Mouse (Mus musculus) midbrain, embryonic 14.5 days (tissue): Measurements from ENCODE around the gene Eva1b. TPM values are rescaled to one million over a fixed set of nuclear protein-coding genes. Genes with fewer than 3 reads are reported as not detected.
A peak's percentile ranks its signal among the peaks of the same experiment; 100 is the strongest.
"Not testable (repeated sequence)": the region's sequence is repeated elsewhere in the genome, so short reads cannot be mapped to it uniquely, and the experiment has no call there.

Experiments
- ATAC-seq: fragments of 200-750 bp; cut with Nextera tagmentation; 2 replicates; pipeline ENCODE4 v1.8.0; 2017; ENCODE audit warnings: moderate number of reproducible peaks, moderate library complexity; ENCODE audit not compliant: low FRiP score, low TSS enrichment
- DNase-seq: peaks from one replicate; pipeline ENCODE4 v3.0.0-alpha.2; 2015
- H3K27ac ChIP-seq: fragments of 300-500 bp; sonication (generic); replicated peaks from 2 replicates; pipeline ENCODE4 v1.5.1; 2014; ENCODE audit warnings: mild to moderate bottlenecking, low read depth, low read length, moderate library complexity
- H3K27me3 ChIP-seq: fragments of 300-500 bp; sonication (generic); 2 replicates; pipeline ENCODE4 v1.6.1; 2014; ENCODE audit warnings: low read length, control low read depth, mixed read lengths; ENCODE audit not compliant: control insufficient read depth, insufficient read depth
- H3K36me3 ChIP-seq: fragments of 300-500 bp; sonication (generic); 2 replicates; pipeline ENCODE4 v1.6.1; 2014; ENCODE audit warnings: low read length, control low read depth; ENCODE audit not compliant: control insufficient read depth, insufficient read depth
- H3K4me1 ChIP-seq: fragments of 300-500 bp; sonication (generic); 2 replicates; pipeline ENCODE4 v1.6.1; 2014; ENCODE audit warnings: mild to moderate bottlenecking, antibody characterized with exemption, low read length, control low read depth; ENCODE audit not compliant: control insufficient read depth, insufficient read depth
- H3K4me2 ChIP-seq: fragments of 300-500 bp; sonication (generic); 2 replicates; pipeline ENCODE4 v1.6.1; 2014; ENCODE audit warnings: mild to moderate bottlenecking, low read length, moderate library complexity
- H3K4me3 ChIP-seq: fragments of 300-500 bp; sonication (generic); replicated peaks from 2 replicates; pipeline ENCODE4 v1.5.1; 2014; ENCODE audit warnings: low read depth, low read length
- H3K9ac ChIP-seq: fragments of 300-500 bp; sonication (generic); replicated peaks from 2 replicates; pipeline ENCODE4 v1.6.1; 2014; ENCODE audit warnings: mild to moderate bottlenecking, low read length, moderate library complexity
- H3K9me3 ChIP-seq: fragments of 300-500 bp; sonication (generic); 2 replicates; pipeline ENCODE4 v1.6.1; 2016; ENCODE audit warnings: low read length, control low read depth, mixed read lengths; ENCODE audit not compliant: control insufficient read depth
- WGBS: fragments of 180-500 bp; shearing (Covaris S2); extraction: QIAGEN DNeasy Blood & Tissue Kit; methylation state at CpG from one replicate; pipeline ENCODE4 v1.1.7; 2014; 5-methylcytosine and 5-hydroxymethylcytosine counted together
- polyA plus RNA-seq: library from polyadenylated mRNA; unstranded; fragments of >200 nt; fragmentation: Nextera tagmentation; extraction: Ambion mirVana; gene quantifications from 2 replicates; pipeline ENCODE4 v1.2.1, GENCODE M21; 2014

Gene Eva1b
- polyA plus RNA-seq, 1 experiment from 2014 or later, result 12.3 TPM

GRCm38 (mm10) chr4:126165092-126165491, 17.5 kb downstream of the Eva1b start:
- peaks cover 46% of the 10 kb centered on the region for H3K36me3 ChIP-seq
- not testable (repeated sequence) for DNase-seq, H3K4me2 ChIP-seq, H3K27me3 ChIP-seq, H3K4me3 ChIP-seq, H3K9ac ChIP-seq, H3K27ac ChIP-seq, H3K9me3 ChIP-seq, ATAC-seq, H3K4me1 ChIP-seq
- 74% methylated on average over 8 of the region's 10 CpGs for WGBS

GRCm38 (mm10) chr4:126166084-126166483, 18.5 kb downstream of the Eva1b start:
- Histone ChIP-seq H3K36me3 (peaks cover 56% of the 10 kb centered on the region), H3K27me3 (no peaks in the 10 kb centered on the region), H3K4me3 (no peak overlapping the region), H3K9me3 (no peaks in the 10 kb centered on the region), H3K4me2 (no peak overlapping the region), H3K4me1 (peaks cover 9% of the 10 kb centered on the region), H3K9ac (no peak overlapping the region), H3K27ac (no peak overlapping the region)
- no peak for DNase-seq
- ATAC-seq, result no peak
- WGBS, result 91% methylated on average over 3 of the region's 3 CpGs

- Histone ChIP-seq H3K4me3 (no peak overlapping the region), H3K4me1 (no peaks in the 10 kb centered on the region), H3K27ac (no peak overlapping the region), H3K9ac (no peak overlapping the region), H3K9me3 (no peaks in the 10 kb centered on the region), H3K4me2 (no peak overlapping the region), H3K27me3 (no peaks in the 10 kb centered on the region), H3K36me3 (peaks cover 83% of the 10 kb centered on the region)
- ATAC-seq, result no peak
- 96% methylated on average over 6 of the region's 6 CpGs for WGBS
- DNase-seq, result no peak
Measured at GRCm38 (mm10) chr4:126168851-126169250, 21.3 kb downstream of the Eva1b start.

- H3K4me3 ChIP-seq, H3K27ac ChIP-seq, ATAC-seq, H3K4me2 ChIP-seq, H3K27me3 ChIP-seq, DNase-seq, H3K4me1 ChIP-seq, H3K9ac ChIP-seq, H3K9me3 ChIP-seq: not testable (repeated sequence)
- H3K36me3 ChIP-seq, result peaks cover 97% of the 10 kb centered on the region
- WGBS, result 97% methylated on average over 5 of the region's 5 CpGs
Measured at GRCm38 (mm10) chr4:126170737-126171136, 23.2 kb downstream of the Eva1b start.

GRCm38 (mm10) chr4:126173800-126174199, 26.3 kb downstream of the Eva1b start:
- Histone ChIP-seq H3K27ac (no peak overlapping the region), H3K27me3 (no peaks in the 10 kb centered on the region), H3K4me3 (no peak overlapping the region), H3K4me2 (no peak overlapping the region), H3K36me3 (peaks cover 93% of the 10 kb centered on the region), H3K4me1 (no peaks in the 10 kb centered on the region), H3K9me3 (no peaks in the 10 kb centered on the region), H3K9ac (no peak overlapping the region)
- DNase-seq (no peak), ATAC-seq (no peak)
- 95% methylated on average over 5 of the region's 5 CpGs for WGBS

GRCm38 (mm10) chr4:126175980-126176379, 28.4 kb downstream of the Eva1b start:
- not testable (repeated sequence) for H3K4me1 ChIP-seq, DNase-seq, H3K9me3 ChIP-seq, H3K4me2 ChIP-seq, ATAC-seq, H3K4me3 ChIP-seq, H3K9ac ChIP-seq, H3K27me3 ChIP-seq, H3K27ac ChIP-seq
- WGBS, result 94% methylated on average over 7 of the region's 7 CpGs
- peaks cover 93% of the 10 kb centered on the region for H3K36me3 ChIP-seq

- DNase-seq (peak; percentile 81), ATAC-seq (no peak)
- no peak overlapping the region for H3K9ac ChIP-seq
- no peak overlapping the region for H3K4me3 ChIP-seq
- H3K36me3 ChIP-seq, result peaks cover 71% of the 10 kb centered on the region
- no peaks in the 10 kb centered on the region for H3K9me3 ChIP-seq
- H3K4me1 ChIP-seq, result no peaks in the 10 kb centered on the region
- no peaks in the 10 kb centered on the region for H3K27me3 ChIP-seq
- H3K4me2 ChIP-seq, result no peak overlapping the region
- WGBS, result 62% methylated on average over 7 of the region's 7 CpGs
- no peak overlapping the region for H3K27ac ChIP-seq
Measured at GRCm38 (mm10) chr4:126181170-126181957, 33.8 kb downstream of the Eva1b start.

- Histone ChIP-seq H3K9ac (no peak overlapping the region), H3K4me2 (no peak overlapping the region), H3K27ac (no peak overlapping the region), H3K36me3 (peaks cover 57% of the 10 kb centered on the region), H3K27me3 (no peaks in the 10 kb centered on the region), H3K4me3 (no peak overlapping the region), H3K9me3 (no peaks in the 10 kb centered on the region), H3K4me1 (no peaks in the 10 kb centered on the region)
- ATAC-seq, result no peak
- no peak for DNase-seq
- 93% methylated on average over 5 of the region's 5 CpGs for WGBS
Measured at GRCm38 (mm10) chr4:126183034-126183433, 35.5 kb downstream of the Eva1b start.

- no peaks in the 10 kb centered on the region for H3K27me3 ChIP-seq
- no peak overlapping the region for H3K4me3 ChIP-seq
- no peaks in the 10 kb centered on the region for H3K9me3 ChIP-seq
- H3K4me1 ChIP-seq, result no peaks in the 10 kb centered on the region
- 95% methylated on average over 3 of the region's 3 CpGs for WGBS
- no peak overlapping the region for H3K9ac ChIP-seq
- H3K36me3 ChIP-seq, result peaks cover 36% of the 10 kb centered on the region
- H3K27ac ChIP-seq, result no peak overlapping the region
- DNase-seq, result no peak
- no peak for ATAC-seq
- no peak overlapping the region for H3K4me2 ChIP-seq
Measured at GRCm38 (mm10) chr4:126187096-126187495, 39.6 kb downstream of the Eva1b start.
